Mouse (Mus musculus) kidney, embryonic 14.5 days (tissue): Measurements from ENCODE around the gene Matn4. TPM values are rescaled to one million over a fixed set of nuclear protein-coding genes. Genes with fewer than 3 reads are reported as not detected.

Experiments used
- ATAC-seq: fragments of 200-750 bp; cut with Nextera tagmentation; 2 replicates; pipeline ENCODE4 v1.8.0; 2017; ENCODE audit warnings: moderate number of reproducible peaks, mild to moderate bottlenecking, moderate TSS enrichment, moderate library complexity; ENCODE audit not compliant: low FRiP score, low TSS enrichment
- H3K27ac ChIP-seq: fragments of 300-500 bp; sonication (generic); 2 replicates; pipeline ENCODE4 v1.5.1; 2014; ENCODE audit warnings: low read depth, mild to moderate bottlenecking, low read length, moderate library complexity, mixed read lengths
- H3K27me3 ChIP-seq: fragments of 300-500 bp; sonication (generic); 2 replicates; pipeline ENCODE4 v1.6.1; 2014; ENCODE audit warnings: mild to moderate bottlenecking, low read length; ENCODE audit not compliant: control insufficient read depth, insufficient read depth
- H3K36me3 ChIP-seq: fragments of 300-500 bp; sonication (generic); 2 replicates; pipeline ENCODE4 v1.6.1; 2014; ENCODE audit warnings: low read length, mixed read lengths; ENCODE audit not compliant: control insufficient read depth, insufficient read depth
- H3K4me1 ChIP-seq: fragments of 300-500 bp; sonication (generic); 2 replicates; pipeline ENCODE4 v1.6.1; 2014; ENCODE audit warnings: low read length, mixed read lengths; ENCODE audit not compliant: control insufficient read depth, insufficient read depth
- H3K4me2 ChIP-seq: fragments of 300-500 bp; sonication (generic); replicated peaks from 2 replicates; pipeline ENCODE4 v1.6.1; 2014; ENCODE audit warnings: low read depth, mild to moderate bottlenecking, low read length
- H3K4me3 ChIP-seq: fragments of 300-500 bp; sonication (generic); 2 replicates; pipeline ENCODE4 v1.5.1; 2014; ENCODE audit warnings: mild to moderate bottlenecking, low read length
- H3K9ac ChIP-seq: fragments of 300-500 bp; sonication (generic); 2 replicates; pipeline ENCODE4 v1.6.1; 2014; ENCODE audit warnings: low read depth, mild to moderate bottlenecking, low read length, moderate library complexity
- H3K9me3 ChIP-seq: fragments of 300-500 bp; sonication (generic); 2 replicates; pipeline ENCODE4 v1.6.1; 2016; ENCODE audit warnings: low read length; ENCODE audit not compliant: control insufficient read depth
- WGBS: fragments of 180-500 bp; shearing (Covaris S2); extraction: QIAGEN DNeasy Blood & Tissue Kit; methylation state at CpG from one replicate; pipeline ENCODE4 v1.1.7; 2014; 5-methylcytosine and 5-hydroxymethylcytosine counted together
- polyA plus RNA-seq: library from polyadenylated mRNA; unstranded; fragments of >200 nt; fragmentation: Nextera tagmentation; extraction: Ambion mirVana; gene quantifications from 2 replicates; pipeline ENCODE4 v1.2.1, GENCODE M21; 2014

Matn4 gene
- polyA plus RNA-seq, 1 experiment from 2014 or later, result 0.12 TPM

- no peak for ATAC-seq
- no peaks in the 10 kb centered on the region for H3K9me3 ChIP-seq
- H3K36me3 ChIP-seq, result peaks cover 34% of the 10 kb centered on the region; the same call in 1 of the 2 replicates
- H3K4me1 ChIP-seq, result peaks cover 4% of the 10 kb centered on the region; the same call in 1 of the 2 replicates
- H3K4me3 ChIP-seq, result no peak overlapping the region
- H3K27ac ChIP-seq, result no peak overlapping the region
- no peaks in the 10 kb centered on the region for H3K27me3 ChIP-seq
- 89% methylated on average over 8 of the region's 8 CpGs for WGBS
- no peak overlapping the region for H3K4me2 ChIP-seq
- no peak overlapping the region for H3K9ac ChIP-seq
These were observed 19.4 kb upstream of the Matn4 start for GRCm38 (mm10) chr2:164424406-164424805.

- Histone ChIP-seq H3K27me3 (no peaks in the 10 kb centered on the region), H3K9ac (no peak overlapping the region), H3K36me3 (peaks cover 26% of the 10 kb centered on the region; the same call in 1 of the 2 replicates), H3K4me3 (no peak overlapping the region), H3K4me2 (no peak overlapping the region), H3K4me1 (peaks cover 11% of the 10 kb centered on the region), H3K9me3 (no peaks in the 10 kb centered on the region), H3K27ac (no peak overlapping the region)
- WGBS, result 73% methylated on average over 11 of the region's 11 CpGs
- ATAC-seq, result no peak
These were observed 18.5 kb upstream of the Matn4 start for GRCm38 (mm10) chr2:164423464-164423863.

- no peaks in the 10 kb centered on the region for H3K9me3 ChIP-seq
- H3K4me1 ChIP-seq, result peaks cover 12% of the 10 kb centered on the region
- no peaks in the 10 kb centered on the region for H3K27me3 ChIP-seq
- H3K36me3 ChIP-seq, result peaks cover 22% of the 10 kb centered on the region; the same call in 1 of the 2 replicates
- no peak overlapping the region for H3K4me3 ChIP-seq
- 83% methylated on average over 15 of the region's 15 CpGs for WGBS
- no peak overlapping the region for H3K4me2 ChIP-seq
- no peak overlapping the region for H3K9ac ChIP-seq
- no peak for ATAC-seq
- H3K27ac ChIP-seq, result no peak overlapping the region
These were observed 17.9 kb upstream of the Matn4 start for GRCm38 (mm10) chr2:164422675-164423393.

- 73% methylated on average over 8 of the region's 8 CpGs for WGBS
- H3K4me1 ChIP-seq, result peaks cover 15% of the 10 kb centered on the region
These were observed 17.0 kb upstream of the Matn4 start for GRCm38 (mm10) chr2:164421979-164422378.

GRCm38 (mm10) chr2:164421306-164421705 lies 16.3 kb upstream of the Matn4 start:
- no peak for ATAC-seq
- Histone ChIP-seq H3K4me1 (peaks cover 15% of the 10 kb centered on the region), H3K4me3 (no peak overlapping the region), H3K27ac (no peak overlapping the region), H3K9me3 (no peaks in the 10 kb centered on the region), H3K4me2 (no peak overlapping the region), H3K36me3 (peaks cover 11% of the 10 kb centered on the region; the same call in 1 of the 2 replicates), H3K9ac (no peak overlapping the region), H3K27me3 (no peaks in the 10 kb centered on the region)
- WGBS, result 91% methylated on average over 7 of the region's 7 CpGs

More at GRCm38 (mm10) chr2:164421979-164422378, 17.0 kb upstream of the Matn4 start:
- H3K4me3 ChIP-seq, result no peak overlapping the region
- ATAC-seq, result no peak
- H3K36me3 ChIP-seq, result peaks cover 14% of the 10 kb centered on the region; the same call in 1 of the 2 replicates
- no peaks in the 10 kb centered on the region for H3K27me3 ChIP-seq
- H3K27ac ChIP-seq, result no peak overlapping the region
- no peak overlapping the region for H3K4me2 ChIP-seq
- no peak overlapping the region for H3K9ac ChIP-seq
- H3K9me3 ChIP-seq, result no peaks in the 10 kb centered on the region

- 0 out of 2 replicates have a peak overlapping the region, but pooled peaks have one; percentile 11 for H3K27ac ChIP-seq
- H3K27me3 ChIP-seq, result peaks cover 1% of the 10 kb centered on the region; the same call in 1 of the 2 replicates
- peaks cover 6% of the 10 kb centered on the region; the same call in 1 of the 2 replicates for H3K36me3 ChIP-seq
- no peak overlapping the region for H3K9ac ChIP-seq
- no peak overlapping the region for H3K4me3 ChIP-seq
- H3K4me2 ChIP-seq, result no peak overlapping the region
- H3K4me1 ChIP-seq, result peaks cover 15% of the 10 kb centered on the region
- 0% methylated on average over 3 of the region's 3 CpGs for WGBS
- no peaks in the 10 kb centered on the region for H3K9me3 ChIP-seq
- ATAC-seq, result 0 out of 2 replicates have a peak, but pooled peaks have one; percentile 70
These were observed 14.5 kb upstream of the Matn4 start for GRCm38 (mm10) chr2:164419489-164419888.

- no peaks in the 10 kb centered on the region for H3K36me3 ChIP-seq
- H3K9ac ChIP-seq, result no peak overlapping the region
- 37% methylated on average over 3 of the region's 3 CpGs for WGBS
- H3K27me3 ChIP-seq, result peaks cover 6% of the 10 kb centered on the region; the same call in 1 of the 2 replicates
- no peak overlapping the region for H3K4me3 ChIP-seq
- H3K4me1 ChIP-seq, result peaks cover 15% of the 10 kb centered on the region
- peak overlapping the region; percentile 8; the same call in 1 of the 2 replicates for H3K27ac ChIP-seq
- no peak overlapping the region for H3K4me2 ChIP-seq
- H3K9me3 ChIP-seq, result no peaks in the 10 kb centered on the region
- no peak for ATAC-seq
These were observed 13.4 kb upstream of the Matn4 start for GRCm38 (mm10) chr2:164418308-164418875.

- no peak overlapping the region for H3K4me3 ChIP-seq
- no peak overlapping the region for H3K4me2 ChIP-seq
- H3K36me3 ChIP-seq, result no peaks in the 10 kb centered on the region
- no peaks in the 10 kb centered on the region for H3K9me3 ChIP-seq
- peaks cover 6% of the 10 kb centered on the region; the same call in 1 of the 2 replicates for H3K27me3 ChIP-seq
- H3K9ac ChIP-seq, result no peak overlapping the region
- 3% methylated on average over 2 of the region's 2 CpGs for WGBS
- no peak overlapping the region for H3K27ac ChIP-seq
- peaks cover 15% of the 10 kb centered on the region for H3K4me1 ChIP-seq
- ATAC-seq, result no peak
These were observed 12.2 kb upstream of the Matn4 start for GRCm38 (mm10) chr2:164417198-164417597.

GRCm38 (mm10) chr2:164414581-164414980 lies 9.6 kb upstream of the Matn4 start:
- Histone ChIP-seq H3K36me3 (no peaks in the 10 kb centered on the region), H3K27ac (no peak overlapping the region), H3K27me3 (peaks cover 20% of the 10 kb centered on the region), H3K4me2 (peak overlapping the region; percentile 37), H3K9me3 (no peaks in the 10 kb centered on the region), H3K9ac (peak overlapping the region; percentile 40), H3K4me1 (peaks cover 13% of the 10 kb centered on the region), H3K4me3 (peak overlapping the region; percentile 17; the same call in 1 of the 2 replicates)
- WGBS, result 60% methylated on average over 10 of the region's 10 CpGs
- ATAC-seq, result no peak
